Mouse (Mus musculus): ENCODE measurements at regions not wholly inside any gene's neighbourhood (a gene's known extent, or its start where the extent isn't known, plus 50 kb on each side); places are given as distances from the start of the nearest gene placed in this dataset.
"Not testable (repeated sequence)": the region's sequence is repeated elsewhere in the genome, so short reads cannot be mapped to it uniquely, and the experiment has no call there.

DNA sequence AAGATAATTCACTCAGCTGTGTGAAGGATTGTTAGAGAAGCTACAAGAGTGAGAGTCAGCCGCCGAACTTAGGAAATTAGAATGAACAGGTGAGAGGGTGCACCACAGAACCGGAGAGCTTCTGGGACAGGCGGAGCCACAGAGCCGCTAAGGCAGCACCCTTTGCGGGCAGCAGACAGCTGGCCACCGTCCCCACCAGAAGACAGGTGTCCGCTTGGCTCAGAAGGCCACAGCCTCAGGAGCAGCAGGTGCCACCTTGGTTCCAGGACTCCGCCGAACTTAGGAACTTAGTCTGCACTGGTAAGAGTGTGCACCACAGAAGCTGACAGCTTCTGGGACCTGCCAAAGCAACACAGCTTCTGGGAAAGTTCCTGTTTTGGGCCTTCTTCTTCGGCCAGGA lies 93.4 kb upstream of the Usp25 start:
- H3K27ac ChIP-seq (replicated peaks in 1 of 2; ENCODE audit: control insufficient read depth in 1 of 2, insufficient read depth in 1 of 2, low read depth in 2 of 2, low read length in 2 of 2); H3K9ac ChIP-seq (ENCODE audit: low read length); H3K9me3 ChIP-seq (ENCODE audit: control insufficient read depth, low read length); H3K27me3 ChIP-seq (ENCODE audit: control insufficient read depth, insufficient read depth, low read length); H3K36me3 ChIP-seq (ENCODE audit: control insufficient read depth, insufficient read depth, low read length); H3K4me2 ChIP-seq (ENCODE audit: low read length); H3K4me3 ChIP-seq (ENCODE audit: control insufficient read depth in 1 of 2, insufficient read depth in 1 of 2, low read depth in 1 of 2, low read length in 2 of 2); ATAC-seq (ENCODE audit: insufficient number of reproducible peaks, insufficient read depth, low FRiP score, low read depth); H3K4me1 ChIP-seq (ENCODE audit: control insufficient read depth in 2 of 2, insufficient read depth in 2 of 2, low read length in 2 of 2): not testable (repeated sequence)
- WGBS, result 88% methylated on average over 11 of the region's 11 CpGs

- Histone ChIP-seq H3K9ac (ENCODE audit: low read length) (no peak overlapping the region), H3K27me3 (ENCODE audit: control insufficient read depth, insufficient read depth, low read length) (no peaks in the 10 kb centered on the region), H3K27ac (replicated peaks in 1 of 2; ENCODE audit: control insufficient read depth in 1 of 2, insufficient read depth in 1 of 2, low read depth in 2 of 2, low read length in 2 of 2) (no peak overlapping the region), H3K4me3 (ENCODE audit: control insufficient read depth in 1 of 2, insufficient read depth in 1 of 2, low read depth in 1 of 2, low read length in 2 of 2) (no peak overlapping the region), H3K9me3 (ENCODE audit: control insufficient read depth, low read length) (no peaks in the 10 kb centered on the region), H3K4me1 (ENCODE audit: control insufficient read depth in 2 of 2, insufficient read depth in 2 of 2, low read length in 2 of 2) (no peaks in the 10 kb centered on the region), H3K36me3 (ENCODE audit: control insufficient read depth, insufficient read depth, low read length) (no peaks in the 10 kb centered on the region), H3K4me2 (ENCODE audit: low read length) (no peak overlapping the region)
- ATAC-seq (ENCODE audit: insufficient number of reproducible peaks, insufficient read depth, low FRiP score, low read depth), result no peak
- 78% methylated on average over 2 of the region's 2 CpGs for WGBS
Observed at GRCm38 (mm10) chr16:76918598-76918997, 94.9 kb upstream of the Usp25 start.

DNA sequence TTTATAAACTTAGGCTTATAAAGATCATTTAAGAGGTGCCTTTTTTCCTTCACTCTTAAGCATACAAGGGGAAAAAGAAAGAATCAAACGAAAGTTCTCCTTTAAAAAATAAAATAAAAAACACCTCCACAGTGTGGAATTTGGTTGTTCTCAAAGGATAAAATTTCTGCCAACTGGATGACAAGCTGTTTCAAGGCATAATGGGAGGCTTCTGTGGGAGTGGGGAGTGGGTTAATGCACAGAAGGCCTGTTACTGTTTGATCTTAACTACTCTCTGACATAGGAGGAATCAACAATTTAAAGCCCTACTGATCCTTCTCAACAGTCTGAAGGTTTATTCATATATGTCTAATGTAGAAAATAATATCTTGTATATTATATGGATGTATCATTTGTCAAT lies 99.2 kb upstream of the Usp25 start:
- Histone ChIP-seq H3K9me3 (ENCODE audit: control insufficient read depth, low read length) (no peaks in the 10 kb centered on the region), H3K27ac (replicated peaks in 1 of 2; ENCODE audit: control insufficient read depth in 1 of 2, insufficient read depth in 1 of 2, low read depth in 2 of 2, low read length in 2 of 2) (no peak overlapping the region), H3K4me2 (ENCODE audit: low read length) (no peak overlapping the region), H3K4me3 (ENCODE audit: control insufficient read depth in 1 of 2, insufficient read depth in 1 of 2, low read depth in 1 of 2, low read length in 2 of 2) (no peak overlapping the region), H3K36me3 (ENCODE audit: control insufficient read depth, insufficient read depth, low read length) (no peaks in the 10 kb centered on the region), H3K4me1 (ENCODE audit: control insufficient read depth in 2 of 2, insufficient read depth in 2 of 2, low read length in 2 of 2) (no peaks in the 10 kb centered on the region), H3K27me3 (ENCODE audit: control insufficient read depth, insufficient read depth, low read length) (no peaks in the 10 kb centered on the region), H3K9ac (ENCODE audit: low read length) (no peak overlapping the region)
- ATAC-seq (ENCODE audit: insufficient number of reproducible peaks, insufficient read depth, low FRiP score, low read depth), result no peak
- WGBS, result 38% methylated on average over 1 of the region's 1 CpGs

- H3K4me1 ChIP-seq (ENCODE audit: control insufficient read depth in 2 of 2, insufficient read depth in 2 of 2, low read length in 2 of 2), result no peaks in the 10 kb centered on the region
- 71% methylated on average over 11 of the region's 11 CpGs for WGBS
- no peaks in the 10 kb centered on the region for H3K9me3 ChIP-seq (ENCODE audit: control insufficient read depth, low read length)
- no peak overlapping the region for H3K4me3 ChIP-seq (ENCODE audit: control insufficient read depth in 1 of 2, insufficient read depth in 1 of 2, low read depth in 1 of 2, low read length in 2 of 2)
- no peaks in the 10 kb centered on the region for H3K36me3 ChIP-seq (ENCODE audit: control insufficient read depth, insufficient read depth, low read length)
- H3K27me3 ChIP-seq (ENCODE audit: control insufficient read depth, insufficient read depth, low read length), result no peaks in the 10 kb centered on the region
- H3K9ac ChIP-seq (ENCODE audit: low read length), result no peak overlapping the region
- H3K27ac ChIP-seq (replicated peaks in 1 of 2; ENCODE audit: control insufficient read depth in 1 of 2, insufficient read depth in 1 of 2, low read depth in 2 of 2, low read length in 2 of 2), result no peak overlapping the region
- no peak for ATAC-seq (ENCODE audit: insufficient number of reproducible peaks, insufficient read depth, low FRiP score, low read depth)
- H3K4me2 ChIP-seq (ENCODE audit: low read length), result no peak overlapping the region
Observed at GRCm38 (mm10) chr16:76905205-76905996, 108.1 kb upstream of the Usp25 start.

DNA sequence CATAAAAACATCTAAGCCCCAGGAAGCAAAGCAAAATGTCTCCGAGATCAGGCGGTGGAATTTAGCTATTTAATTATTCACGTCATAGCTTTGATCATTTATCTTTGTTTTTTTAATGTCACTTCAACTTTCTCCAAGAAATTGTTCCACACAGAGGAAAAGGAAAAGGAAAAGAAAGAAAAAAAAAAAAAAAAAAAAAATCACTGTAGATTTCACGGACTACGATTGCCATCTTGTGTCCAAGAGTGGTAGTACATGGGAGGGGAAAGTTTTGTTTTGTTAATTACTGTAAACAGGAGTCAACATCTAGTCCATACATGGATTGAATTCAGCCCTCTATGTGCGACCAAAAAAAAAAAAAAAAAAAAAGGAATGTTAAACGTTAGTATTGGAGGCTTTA lies 114.4 kb upstream of the Usp25 start:
- no peaks in the 10 kb centered on the region for H3K4me1 ChIP-seq (ENCODE audit: control insufficient read depth in 2 of 2, insufficient read depth in 2 of 2, low read length in 2 of 2)
- no peak overlapping the region for H3K9ac ChIP-seq (ENCODE audit: low read length)
- 16% methylated on average over 7 of the region's 7 CpGs for WGBS
- H3K9me3 ChIP-seq (ENCODE audit: control insufficient read depth, low read length), result no peaks in the 10 kb centered on the region
- no peak overlapping the region for H3K27ac ChIP-seq (replicated peaks in 1 of 2; ENCODE audit: control insufficient read depth in 1 of 2, insufficient read depth in 1 of 2, low read depth in 2 of 2, low read length in 2 of 2)
- no peaks in the 10 kb centered on the region for H3K36me3 ChIP-seq (ENCODE audit: control insufficient read depth, insufficient read depth, low read length)
- no peaks in the 10 kb centered on the region for H3K27me3 ChIP-seq (ENCODE audit: control insufficient read depth, insufficient read depth, low read length)
- H3K4me2 ChIP-seq (ENCODE audit: low read length), result 0 out of 2 replicates have a peak overlapping the region, but pooled peaks have one; percentile 25
- no peak overlapping the region for H3K4me3 ChIP-seq (ENCODE audit: control insufficient read depth in 1 of 2, insufficient read depth in 1 of 2, low read depth in 1 of 2, low read length in 2 of 2)
- no peak for ATAC-seq (ENCODE audit: insufficient number of reproducible peaks, insufficient read depth, low FRiP score, low read depth)

GRCm38 (mm10) chr16:76896305-76896704 lies 117.2 kb upstream of the Usp25 start:
- Histone ChIP-seq H3K4me1 (ENCODE audit: control insufficient read depth in 2 of 2, insufficient read depth in 2 of 2, low read length in 2 of 2) (no peaks in the 10 kb centered on the region), H3K27me3 (ENCODE audit: control insufficient read depth, insufficient read depth, low read length) (no peaks in the 10 kb centered on the region), H3K4me3 (ENCODE audit: control insufficient read depth in 1 of 2, insufficient read depth in 1 of 2, low read depth in 1 of 2, low read length in 2 of 2) (no peak overlapping the region), H3K4me2 (ENCODE audit: low read length) (peak overlapping the region; percentile 32), H3K9ac (ENCODE audit: low read length) (no peak overlapping the region), H3K36me3 (ENCODE audit: control insufficient read depth, insufficient read depth, low read length) (no peaks in the 10 kb centered on the region), H3K27ac (replicated peaks in 1 of 2; ENCODE audit: control insufficient read depth in 1 of 2, insufficient read depth in 1 of 2, low read depth in 2 of 2, low read length in 2 of 2) (no peak overlapping the region), H3K9me3 (ENCODE audit: control insufficient read depth, low read length) (no peaks in the 10 kb centered on the region)
- WGBS, result 37% methylated on average over 13 of the region's 13 CpGs
- no peak for ATAC-seq (ENCODE audit: insufficient number of reproducible peaks, insufficient read depth, low FRiP score, low read depth)

GRCm38 (mm10) chr16:76895781-76896180 lies 117.7 kb upstream of the Usp25 start:
- Histone ChIP-seq H3K4me1 (ENCODE audit: control insufficient read depth in 2 of 2, insufficient read depth in 2 of 2, low read length in 2 of 2) (no peaks in the 10 kb centered on the region), H3K27me3 (ENCODE audit: control insufficient read depth, insufficient read depth, low read length) (no peaks in the 10 kb centered on the region), H3K9ac (ENCODE audit: low read length) (no peak overlapping the region), H3K4me3 (ENCODE audit: control insufficient read depth in 1 of 2, insufficient read depth in 1 of 2, low read depth in 1 of 2, low read length in 2 of 2) (no peak overlapping the region), H3K4me2 (ENCODE audit: low read length) (no peak overlapping the region), H3K27ac (replicated peaks in 1 of 2; ENCODE audit: control insufficient read depth in 1 of 2, insufficient read depth in 1 of 2, low read depth in 2 of 2, low read length in 2 of 2) (no peak overlapping the region), H3K36me3 (ENCODE audit: control insufficient read depth, insufficient read depth, low read length) (no peaks in the 10 kb centered on the region), H3K9me3 (ENCODE audit: control insufficient read depth, low read length) (no peaks in the 10 kb centered on the region)
- WGBS, result 77% methylated on average over 5 of the region's 5 CpGs
- ATAC-seq (ENCODE audit: insufficient number of reproducible peaks, insufficient read depth, low FRiP score, low read depth), result no peak

GRCm38 (mm10) chr16:76878576-76878975 lies 134.9 kb upstream of the Usp25 start:
- 83% methylated on average over 2 of the region's 2 CpGs for WGBS
- H3K4me2 ChIP-seq (ENCODE audit: low read length), result no peak overlapping the region
- no peak for ATAC-seq (ENCODE audit: insufficient number of reproducible peaks, insufficient read depth, low FRiP score, low read depth)

More at GRCm38 (mm10) chr16:76878576-76878975, 134.9 kb upstream of the Usp25 start:
- Histone ChIP-seq H3K4me1 (ENCODE audit: control insufficient read depth in 2 of 2, insufficient read depth in 2 of 2, low read length in 2 of 2) (no peaks in the 10 kb centered on the region), H3K36me3 (ENCODE audit: control insufficient read depth, insufficient read depth, low read length) (no peaks in the 10 kb centered on the region), H3K9me3 (ENCODE audit: control insufficient read depth, low read length) (no peaks in the 10 kb centered on the region), H3K4me3 (ENCODE audit: control insufficient read depth in 1 of 2, insufficient read depth in 1 of 2, low read depth in 1 of 2, low read length in 2 of 2) (no peak overlapping the region), H3K27me3 (ENCODE audit: control insufficient read depth, insufficient read depth, low read length) (no peaks in the 10 kb centered on the region), H3K27ac (replicated peaks in 1 of 2; ENCODE audit: control insufficient read depth in 1 of 2, insufficient read depth in 1 of 2, low read depth in 2 of 2, low read length in 2 of 2) (no peak overlapping the region), H3K9ac (ENCODE audit: low read length) (no peak overlapping the region)

Data from heart, embryonic 14.5 days (tissue).